Mouse (Mus musculus) liver, adult 2 months (tissue): ENCODE data around the gene Rnf111. TPM values are rescaled to one million over a fixed set of nuclear protein-coding genes. Genes with fewer than 3 reads are reported as not detected.

Source experiments
- DNase-seq: peaks from one replicate; pipeline ENCODE4 v3.0.0-alpha.2; 2011; ENCODE audit warnings: low read depth, low spot score; ENCODE audit errors: extremely low read depth
- H3K27ac ChIP-seq: fragments of 200-500 bp; replicated peaks from 2 replicates; pipeline ENCODE4 v1.5.1; 2012; ENCODE audit warnings: low read depth, mild to moderate bottlenecking, control low read depth, inconsistent platforms, low read length; ENCODE audit not compliant: insufficient read depth
- H3K27me3 ChIP-seq: fragments of 200-500 bp; 2 replicates; pipeline ENCODE4 v1.6.1; 2012; ENCODE audit warnings: mild to moderate bottlenecking, moderate library complexity, low read length, inconsistent platforms; ENCODE audit not compliant: control insufficient read depth, insufficient read depth
- H3K36me3 ChIP-seq: fragments of 200-500 bp; 2 replicates; pipeline ENCODE4 v1.6.1; 2012; ENCODE audit warnings: low read length, inconsistent platforms; ENCODE audit not compliant: control insufficient read depth, insufficient read depth
- H3K4me1 ChIP-seq: fragments of 200-500 bp; 2 replicates; pipeline ENCODE4 v1.6.1; 2011; ENCODE audit warnings: low read length; ENCODE audit not compliant: control insufficient read depth, insufficient read depth
- H3K4me3 ChIP-seq: fragments of 200-500 bp; 2 replicates; pipeline ENCODE4 v1.5.1; 2011; ENCODE audit warnings: low read depth, mild to moderate bottlenecking, control low read depth, low read length, moderate library complexity; ENCODE audit not compliant: insufficient read depth
- H3K79me2 ChIP-seq: fragments of 200-500 bp; 2 replicates; pipeline ENCODE4 v1.6.1; 2012; ENCODE audit warnings: inconsistent platforms, mild to moderate bottlenecking, low read length, moderate library complexity; ENCODE audit not compliant: control insufficient read depth, insufficient read depth
- H3K9ac ChIP-seq: fragments of 200-500 bp; 2 replicates; pipeline ENCODE4 v1.6.1; 2012; ENCODE audit warnings: low read depth, mild to moderate bottlenecking, control low read depth, inconsistent platforms, low read length
- CTCF ChIP-seq: fragments of 200-500 bp; IDR thresholded peaks from 2 replicates; pipeline ENCODE4 v1.5.1; 2011; ENCODE audit warnings: low read depth, low read length, control low read depth
- POLR2A ChIP-seq: fragments of 200-500 bp; IDR thresholded peaks from 2 replicates; pipeline ENCODE4 v1.6.1; 2011; ENCODE audit warnings: low read length, control low read depth; ENCODE audit not compliant: insufficient read depth; ENCODE audit errors: extremely low read depth
- WGBS: fragments of 180-500 bp; shearing (Covaris S2); methylation state at CpG from one replicate; pipeline ENCODE4 v1.1.7; 2018; 5-methylcytosine and 5-hydroxymethylcytosine counted together
- polyA plus RNA-seq: library from polyadenylated mRNA; depleted of rRNA; stranded (reverse); fragments of >200 nt; gene quantifications from 2 replicates; pipeline ENCODE4 v1.2.3, GENCODE M21; 2012
- total RNA-seq: library from RNA; depleted of rRNA; stranded (reverse); fragments of >200 nt; gene quantifications from 2 replicates; pipeline ENCODE4 v1.2.3, GENCODE M21; 2014

The Rnf111 gene
- total and polyA plus RNA-seq, 2 experiments, result 18.4 to 23.5 TPM

DNA sequence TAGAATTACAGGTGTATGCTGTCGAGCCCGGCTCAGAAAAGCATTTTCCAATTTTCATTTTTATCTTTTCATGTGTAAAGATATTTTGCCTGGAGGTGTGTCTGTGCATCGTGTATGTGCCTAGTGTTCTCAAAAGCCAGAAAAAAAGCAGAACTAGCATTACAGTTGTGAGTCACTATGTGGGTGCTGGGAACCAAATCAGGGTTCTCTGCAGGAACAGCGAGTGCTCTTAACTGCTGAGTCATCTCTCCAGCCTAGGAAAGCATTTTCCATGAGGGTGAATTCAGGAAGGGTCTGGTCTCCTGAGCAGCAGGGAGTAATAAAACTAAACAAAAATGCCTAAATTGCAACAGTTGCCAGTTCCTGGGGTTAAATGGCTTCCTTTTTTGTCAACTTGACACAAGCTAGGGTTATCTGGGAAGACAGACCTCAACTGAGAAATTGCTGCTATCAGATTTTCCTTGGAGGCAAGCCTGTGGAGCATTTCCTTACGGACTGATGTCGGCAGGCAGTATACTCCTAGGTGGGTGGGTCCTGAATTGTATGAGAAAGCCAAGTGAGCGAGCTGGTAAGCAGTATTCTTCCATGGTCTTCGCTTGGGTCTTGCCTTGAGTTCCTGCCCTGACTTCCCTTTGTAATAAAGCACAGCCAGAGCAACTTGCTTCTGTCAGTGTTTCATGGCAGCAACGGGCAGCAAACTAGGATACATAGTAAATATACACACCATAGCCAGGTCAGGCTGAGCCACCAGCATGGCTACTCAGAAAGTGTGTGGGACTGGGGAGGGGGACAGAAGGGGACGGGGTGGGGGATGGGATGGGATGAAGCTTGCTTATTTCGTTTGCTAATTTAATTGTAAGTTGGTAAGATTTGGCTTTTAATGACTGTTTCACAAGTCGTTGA is 111.6 kb downstream of the Rnf111 start:
- TF ChIP-seq CTCF, result no peak
- no peak for TF ChIP-seq POLR2A
- no peak overlapping the region for H3K27ac ChIP-seq
- no peaks in the 10 kb centered on the region for H3K79me2 ChIP-seq
- H3K4me1 ChIP-seq, result no peaks in the 10 kb centered on the region
- WGBS, result 73% methylated on average over 12 of the region's 12 CpGs
- H3K9ac ChIP-seq, result no peak overlapping the region
- no peak for DNase-seq
- H3K36me3 ChIP-seq, result peaks cover 36% of the 10 kb centered on the region
- H3K4me3 ChIP-seq, result no peak overlapping the region
- no peaks in the 10 kb centered on the region for H3K27me3 ChIP-seq

DNA sequence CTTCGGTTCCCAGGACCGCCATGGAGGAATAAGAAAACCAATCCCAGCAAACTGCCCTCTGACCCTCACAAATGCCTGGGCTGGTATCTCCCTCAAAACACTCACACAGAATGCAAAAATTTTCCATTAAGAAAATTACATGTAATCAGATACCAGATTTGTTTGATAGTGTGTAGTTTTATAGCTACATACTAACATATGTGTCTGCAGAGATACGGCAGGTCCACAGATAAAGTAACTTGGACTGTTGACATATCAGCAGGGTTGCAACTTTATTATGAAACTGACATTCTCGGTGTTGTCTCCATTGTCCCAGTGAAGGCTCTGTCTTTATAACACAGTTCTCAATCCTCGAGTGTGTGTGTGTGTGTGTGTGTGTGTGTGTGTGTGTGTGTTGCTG is 112.5 kb downstream of the Rnf111 start:
- DNase-seq, result no peak
- TF ChIP-seq CTCF (no peak), POLR2A (no peak)
- Histone ChIP-seq H3K36me3 (peaks cover 32% of the 10 kb centered on the region), H3K4me3 (no peak overlapping the region), H3K4me1 (no peaks in the 10 kb centered on the region), H3K9ac (no peak overlapping the region), H3K79me2 (no peaks in the 10 kb centered on the region), H3K27ac (no peak overlapping the region), H3K27me3 (no peaks in the 10 kb centered on the region)
- WGBS, result 96% methylated on average over 5 of the region's 5 CpGs

DNA sequence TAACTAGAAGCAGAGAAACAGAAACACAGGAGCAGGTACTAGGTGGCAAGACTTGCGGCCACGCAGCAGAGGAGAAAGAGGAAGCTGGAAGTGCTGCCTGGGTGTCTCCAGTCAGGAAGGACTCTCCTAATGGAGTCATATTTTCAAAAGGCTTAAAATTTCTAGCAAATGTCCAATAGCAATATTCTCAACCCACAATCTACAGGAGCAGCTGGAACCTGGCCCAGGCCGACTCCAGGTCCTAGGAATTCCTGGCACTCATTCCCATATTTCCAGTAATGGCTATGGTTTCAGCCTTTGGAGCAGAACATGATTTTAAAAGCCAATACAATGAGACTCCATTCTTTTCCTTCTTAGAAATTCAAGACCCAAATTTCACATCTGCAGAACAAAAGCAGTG is 114.0 kb downstream of the Rnf111 start:
- no peaks in the 10 kb centered on the region for H3K27me3 ChIP-seq
- H3K79me2 ChIP-seq, result no peaks in the 10 kb centered on the region
- no peak overlapping the region for H3K4me3 ChIP-seq
- H3K27ac ChIP-seq, result no peak overlapping the region
- H3K4me1 ChIP-seq, result no peaks in the 10 kb centered on the region
- peaks cover 38% of the 10 kb centered on the region for H3K36me3 ChIP-seq
- no peak overlapping the region for H3K9ac ChIP-seq
- no peak for DNase-seq
- 85% methylated on average over 3 of the region's 3 CpGs for WGBS
- TF ChIP-seq CTCF, result no peak
- TF ChIP-seq POLR2A, result no peak

DNA sequence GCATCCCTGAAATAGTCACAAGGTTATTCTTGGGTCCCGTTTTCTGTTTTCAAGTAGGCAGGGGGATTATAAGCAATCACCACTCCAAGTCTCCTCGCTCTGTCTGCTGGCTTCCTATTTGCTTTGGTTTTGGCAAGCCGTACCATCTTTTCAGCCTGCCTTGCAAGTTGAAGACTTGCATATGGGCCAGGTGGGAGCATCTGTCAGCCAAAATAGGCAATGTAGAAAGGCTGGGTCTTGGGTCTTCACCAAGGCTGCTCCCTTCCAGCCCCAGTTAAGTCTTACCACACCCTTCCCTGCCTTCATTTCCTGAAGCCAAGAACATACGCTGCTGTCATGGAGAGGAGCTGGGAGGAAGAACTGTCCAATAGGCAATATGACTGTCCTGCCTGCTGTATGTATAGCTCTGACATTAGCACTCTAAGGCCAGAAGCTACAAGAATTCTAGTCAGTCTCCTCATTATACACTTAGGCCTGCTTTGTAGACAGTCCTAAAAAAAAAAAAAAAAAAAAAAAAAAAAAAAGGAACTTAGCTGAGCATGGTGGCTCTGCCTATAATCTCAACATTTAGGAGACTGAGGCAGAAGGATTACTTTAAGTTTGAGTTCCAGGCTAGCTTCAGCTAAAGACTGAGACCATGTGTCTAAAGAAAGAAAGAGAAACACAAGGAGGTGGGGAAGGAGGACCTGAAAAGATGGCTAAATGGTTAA is 116.0 kb downstream of the Rnf111 start:
- WGBS, result 95% methylated on average over 4 of the region's 4 CpGs
- no peak overlapping the region for H3K9ac ChIP-seq
- H3K4me3 ChIP-seq, result no peak overlapping the region
- H3K27ac ChIP-seq, result no peak overlapping the region
- no peak for DNase-seq
- no peaks in the 10 kb centered on the region for H3K79me2 ChIP-seq
- H3K36me3 ChIP-seq, result peaks cover 44% of the 10 kb centered on the region
- TF ChIP-seq CTCF, result no peak
- TF ChIP-seq POLR2A, result no peak
- H3K27me3 ChIP-seq, result no peaks in the 10 kb centered on the region
- no peaks in the 10 kb centered on the region for H3K4me1 ChIP-seq

DNA sequence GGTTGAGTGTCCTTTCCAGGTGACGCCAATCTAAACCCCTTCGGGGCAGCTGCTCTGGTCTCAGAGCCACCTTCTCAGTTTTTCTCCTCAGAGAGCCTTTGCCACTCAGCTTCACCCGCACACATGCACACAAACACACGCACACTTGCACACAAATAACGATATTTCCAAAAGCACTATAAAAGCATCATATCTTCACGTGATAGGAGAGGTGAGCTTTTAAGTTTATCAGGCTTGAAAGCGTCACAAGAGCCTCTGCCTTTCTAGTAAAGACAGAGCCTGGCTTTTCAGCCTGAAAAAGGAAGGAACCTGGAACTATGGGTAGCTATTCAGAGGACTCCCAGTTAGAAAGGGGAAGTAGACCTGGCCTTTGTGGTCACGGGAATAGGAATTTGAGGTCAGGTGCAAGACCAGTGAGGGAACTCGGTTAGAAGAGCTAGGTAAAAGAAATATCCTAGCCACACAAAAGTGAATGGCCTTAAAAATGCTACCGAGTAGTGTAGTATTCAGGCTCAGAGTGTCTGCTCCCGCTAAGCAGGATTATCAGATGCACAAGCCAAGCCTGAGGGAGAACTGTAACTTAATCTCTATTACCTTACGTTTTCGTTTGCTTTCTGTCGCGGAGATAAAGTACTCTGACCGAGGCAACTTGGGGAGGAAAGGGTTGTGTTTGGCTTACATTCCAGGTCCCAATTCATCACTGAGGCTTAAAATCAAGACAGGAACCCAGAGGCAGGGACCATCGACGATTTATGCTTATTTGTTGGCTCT is 118.4 kb downstream of the Rnf111 start:
- no peaks in the 10 kb centered on the region for H3K4me1 ChIP-seq
- no peaks in the 10 kb centered on the region for H3K79me2 ChIP-seq
- H3K4me3 ChIP-seq, result no peak overlapping the region
- 87% methylated on average over 18 of the region's 18 CpGs for WGBS
- TF ChIP-seq CTCF, result no peak
- TF ChIP-seq POLR2A, result no peak
- H3K9ac ChIP-seq, result no peak overlapping the region
- H3K36me3 ChIP-seq, result peaks cover 41% of the 10 kb centered on the region
- no peak overlapping the region for H3K27ac ChIP-seq
- no peaks in the 10 kb centered on the region for H3K27me3 ChIP-seq
- no peak for DNase-seq
